Mouse (Mus musculus): ENCODE results near the gene Slc15a3. TPM values are rescaled to one million over a fixed set of nuclear protein-coding genes. Genes with fewer than 3 reads are reported as not detected.

The Slc15a3 gene
- 1 to 10 TPM; 2.0 to 4.2 TPM for polyA plus RNA-seq (2017; shearing (Covaris generic))

GRCm38 (mm10) chr19:10839010-10839892, at the start of gene Slc15a3:
Gene Slc15a3 (plus strand): TSS chr19:10839727.
- peak; percentile 75 for ATAC-seq

GRCm38 (mm10) chr19:10790323-10790722, 49.2 kb upstream of the Slc15a3 start:
- ATAC-seq = no peak

DNA sequence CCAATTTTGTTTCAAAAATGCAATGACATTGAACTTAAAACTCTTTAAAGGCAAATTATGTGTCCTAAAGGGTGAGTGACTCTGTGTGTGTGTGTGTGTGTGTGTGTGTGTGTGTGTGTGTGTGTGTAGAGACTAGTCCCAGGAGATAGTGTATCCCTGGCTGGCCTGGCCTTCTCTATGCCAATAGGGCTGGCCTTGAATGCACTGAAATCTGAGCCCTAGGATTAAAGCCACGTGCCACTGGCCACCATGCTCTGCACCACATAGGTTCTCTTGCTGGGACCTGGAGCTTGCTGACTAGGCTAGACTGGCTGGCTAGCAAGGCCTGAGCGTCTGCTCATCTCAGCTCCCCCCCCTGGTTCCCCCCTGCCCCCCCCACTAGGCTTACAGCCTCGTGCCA, 46.5 kb upstream of the Slc15a3 start:
- ATAC-seq = no peak

GRCm38 (mm10) chr19:10794916-10795315, 44.6 kb upstream of the Slc15a3 start:
- no peak for ATAC-seq

DNA sequence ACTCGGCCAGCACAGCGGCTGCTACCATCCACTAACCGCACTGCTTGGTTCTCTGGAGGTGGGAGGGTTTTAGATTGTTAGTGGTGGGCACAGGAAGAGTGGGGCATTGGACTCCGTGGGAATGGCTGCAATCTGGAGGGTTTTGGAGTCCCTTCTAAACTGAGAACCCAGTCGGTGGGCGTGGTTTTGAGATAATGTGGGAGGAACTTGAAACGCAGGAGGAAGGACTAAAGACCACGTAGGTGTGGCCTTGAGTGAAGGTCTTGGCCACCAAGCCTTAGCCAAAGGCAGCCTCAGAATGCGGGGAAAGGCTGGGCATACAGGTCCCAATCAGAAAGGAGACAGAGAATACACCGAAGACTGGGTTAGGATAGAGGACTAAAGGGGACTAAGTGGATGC, 41.0 kb upstream of the Slc15a3 start:
- no peak for ATAC-seq

GRCm38 (mm10) chr19:10799155-10799554, 40.4 kb upstream of the Slc15a3 start:
- ATAC-seq = no peak

DNA sequence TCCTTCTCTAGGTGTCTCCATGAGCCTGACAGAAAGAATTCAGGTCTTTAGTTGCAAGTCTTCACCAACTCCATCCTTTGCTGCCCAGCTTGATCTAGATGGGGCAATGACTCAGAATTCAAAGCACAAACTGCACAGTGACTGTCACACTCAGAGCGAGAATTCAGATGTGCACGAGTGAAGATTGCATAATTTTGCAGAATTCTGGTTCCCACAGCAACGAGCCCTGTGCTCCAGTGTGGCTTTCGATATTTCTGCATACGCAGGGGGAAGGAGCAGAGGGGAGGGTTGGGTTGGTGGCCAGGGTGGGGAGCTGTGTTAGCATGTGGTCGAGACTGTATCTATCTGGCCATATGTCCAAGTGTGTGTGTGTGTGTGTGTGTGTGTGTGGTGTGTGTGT, 38.5 kb upstream of the Slc15a3 start:
- ATAC-seq = peak; percentile 66

DNA sequence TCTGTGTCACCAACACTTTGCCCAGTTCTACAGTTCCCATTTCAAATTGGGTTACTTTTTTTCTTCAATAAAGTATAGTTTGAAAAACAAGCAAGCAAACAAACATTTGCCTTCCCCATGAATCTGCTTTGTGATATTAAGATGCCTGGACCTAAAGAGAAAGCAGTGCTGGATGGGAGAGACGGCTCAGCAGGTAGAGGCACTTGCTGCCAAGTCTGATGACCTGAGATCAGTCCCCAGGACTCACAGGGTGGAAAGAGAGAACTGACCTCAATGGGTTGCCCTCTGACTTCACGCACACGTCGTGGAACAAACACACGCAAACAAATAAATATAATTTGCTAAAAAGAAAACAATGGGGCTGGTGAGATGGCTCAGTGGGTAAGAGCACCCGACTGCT, 37.6 kb upstream of the Slc15a3 start:
- no peak for ATAC-seq

GRCm38 (mm10) chr19:10803751-10804150, 35.8 kb upstream of the Slc15a3 start:
- ATAC-seq = no peak

DNA sequence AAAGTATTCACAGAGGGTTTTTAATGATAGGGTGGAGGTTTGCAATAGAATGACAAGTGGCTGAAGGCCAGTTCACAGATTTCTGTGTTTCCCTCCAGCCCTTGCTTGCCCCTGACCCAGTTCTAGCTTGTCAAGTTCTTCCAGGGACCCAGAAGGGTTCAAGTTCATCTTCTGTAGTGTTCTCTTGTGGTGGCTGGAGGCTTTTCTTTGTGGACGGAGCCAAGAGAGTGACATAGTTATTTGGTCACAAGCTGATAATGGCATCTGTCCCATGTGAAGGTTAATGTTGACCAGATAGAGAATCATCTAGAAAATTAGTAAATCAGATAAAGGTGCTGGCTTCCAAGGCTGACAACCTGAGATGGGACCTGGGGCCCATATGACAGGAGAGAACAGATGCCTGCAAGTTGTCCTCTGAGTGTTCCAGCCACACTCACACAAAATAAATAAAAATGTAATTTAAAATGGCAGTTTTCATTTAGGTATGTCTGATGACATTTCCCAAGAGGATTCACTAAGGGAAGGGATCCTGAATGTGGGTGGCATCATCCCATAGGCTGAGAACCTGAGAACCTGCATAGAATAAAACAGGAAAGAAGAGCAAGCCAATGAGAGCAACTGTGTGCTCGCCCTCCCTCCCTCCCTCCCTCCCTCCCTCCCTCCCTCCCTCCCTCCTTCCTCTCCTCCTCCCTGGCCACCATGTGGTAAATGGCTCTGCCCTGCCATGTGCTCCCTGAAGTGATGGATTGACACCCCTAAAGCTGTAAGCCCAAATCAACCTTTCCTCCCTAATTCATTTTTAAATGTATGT, 34.5 kb upstream of the Slc15a3 start:
- ATAC-seq = no peak

DNA sequence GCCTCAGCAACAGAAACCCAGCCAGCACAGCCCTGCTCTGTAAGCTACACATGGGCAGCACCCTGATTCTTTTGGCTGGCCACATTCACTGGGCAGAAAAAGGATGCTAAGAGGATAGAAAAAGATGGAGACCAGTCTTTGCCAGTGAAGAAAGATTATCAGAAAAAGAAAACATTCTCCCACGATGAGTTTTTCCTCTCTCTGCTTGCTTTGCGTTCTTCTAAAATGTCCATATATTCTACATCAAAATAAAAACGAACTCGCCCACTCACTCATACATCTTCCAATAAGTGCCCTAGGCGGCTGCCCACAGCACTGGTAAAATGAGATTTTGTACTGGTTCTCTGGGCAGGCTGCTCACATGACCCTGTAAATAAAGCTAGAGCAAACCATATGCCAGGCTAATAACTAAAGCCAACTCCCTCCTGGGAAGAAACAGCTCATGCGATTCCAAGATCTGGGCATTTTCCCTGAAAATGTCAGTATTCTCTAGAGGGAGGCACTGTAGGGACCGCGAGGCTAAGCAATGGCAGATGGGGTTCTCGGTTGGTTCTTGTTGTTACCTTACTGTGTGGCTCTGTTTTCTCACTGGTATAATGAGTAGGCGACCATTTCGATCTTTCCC, 33.8 kb upstream of the Slc15a3 start:
- no peak for ATAC-seq

DNA sequence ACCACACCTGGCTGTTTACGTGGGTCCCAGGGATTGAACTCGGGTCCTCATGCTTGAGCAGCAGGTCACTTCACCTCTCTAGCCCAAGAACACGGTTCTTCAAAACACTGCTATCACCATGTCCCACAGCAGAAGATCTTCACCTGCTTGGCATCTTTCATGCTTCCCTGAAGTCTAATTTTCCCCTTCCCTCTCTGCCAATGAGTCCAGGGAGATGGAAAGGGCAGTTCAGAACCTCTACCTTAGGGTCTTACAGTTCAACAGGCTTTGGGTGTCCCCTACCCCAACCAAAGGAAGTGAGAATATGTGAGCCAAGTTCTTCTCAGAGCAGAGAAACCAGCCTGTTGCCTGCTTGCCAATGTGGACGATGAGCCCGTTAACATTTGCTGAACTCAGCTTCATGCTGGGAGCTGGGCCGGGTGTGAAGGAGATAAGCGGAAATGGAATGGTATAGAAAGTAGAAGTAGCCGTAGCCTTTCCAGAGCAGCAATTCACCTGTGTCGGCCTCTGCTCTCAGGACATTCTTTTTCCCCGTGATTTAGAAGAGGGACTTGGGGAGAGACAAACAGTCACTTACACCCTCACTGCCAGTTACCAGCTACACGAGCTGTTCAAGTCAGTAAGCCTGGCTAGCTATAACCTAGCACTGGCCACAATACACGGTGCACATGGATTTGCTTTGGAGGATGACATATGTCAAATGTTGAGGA, 30.8 kb upstream of the Slc15a3 start:
- no peak for ATAC-seq

- ATAC-seq = no peak
These were observed 29.9 kb upstream of the Slc15a3 start for GRCm38 (mm10) chr19:10809428-10810175.

- ATAC-seq = no peak
These were observed 29.4 kb upstream of the Slc15a3 start for GRCm38 (mm10) chr19:10810176-10810492.

GRCm38 (mm10) chr19:10811471-10811870, 28.1 kb upstream of the Slc15a3 start:
- ATAC-seq = peak; percentile 22

- ATAC-seq = peak; percentile 61
These were observed 26.5 kb upstream of the Slc15a3 start for GRCm38 (mm10) chr19:10813039-10813438.

- peak; percentile 7 for ATAC-seq
These were observed 25.6 kb upstream of the Slc15a3 start for GRCm38 (mm10) chr19:10813905-10814304.

GRCm38 (mm10) chr19:10815871-10816270, 23.7 kb upstream of the Slc15a3 start:
- peak; percentile 44 for ATAC-seq

DNA sequence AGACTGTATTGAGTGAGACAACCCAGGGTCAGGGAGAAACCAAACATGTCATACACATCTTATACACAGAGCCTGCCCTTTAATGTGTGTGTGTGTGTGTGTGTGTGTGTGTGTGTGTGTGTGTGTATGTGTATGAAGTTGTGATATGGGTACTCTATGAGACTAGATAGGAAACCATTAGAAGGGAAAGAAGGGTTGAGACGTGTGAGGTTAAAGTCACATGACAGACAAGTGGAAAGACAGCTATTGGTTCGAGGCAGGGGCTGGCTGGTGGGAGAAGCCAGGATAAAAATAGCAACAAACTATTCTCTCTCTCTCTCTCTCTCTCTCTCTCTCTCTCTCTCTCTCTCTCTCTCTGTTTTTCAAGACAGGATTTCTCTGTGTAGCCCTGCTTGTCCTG, 23.1 kb upstream of the Slc15a3 start:
- no peak for ATAC-seq

GRCm38 (mm10) chr19:10818217-10818946, 21.1 kb upstream of the Slc15a3 start:
- no peak for ATAC-seq

GRCm38 (mm10) chr19:10821319-10821718, 18.2 kb upstream of the Slc15a3 start:
- ATAC-seq = peak; percentile 22
